Mouse (Mus musculus) small intestine, adult 2 months (tissue): ENCODE measurements around the gene Larp1.

Experiments used
- CTCF ChIP-seq: fragments of 200-500 bp; IDR thresholded peaks from 2 replicates; pipeline ENCODE4 v1.5.1; 2012; ENCODE audit warnings: low read depth, mild to moderate bottlenecking, control low read depth, inconsistent platforms, low read length, moderate library complexity, mixed read lengths; ENCODE audit not compliant: insufficient replicate concordance, insufficient read length; ENCODE audit errors: extremely low read depth
- POLR2A ChIP-seq: fragments of 200-500 bp; IDR thresholded peaks from 2 replicates; pipeline ENCODE4 v1.6.1; 2012; ENCODE audit warnings: low read depth, mild to moderate bottlenecking, control low read depth, inconsistent platforms, low read length, moderate library complexity

GRCm38 (mm10) chr11:58028981-58029380 lies 20.1 kb downstream of the Larp1 start:
- no peak for TF ChIP-seq CTCF
- TF ChIP-seq POLR2A, result no peak
